Mouse (Mus musculus): ENCODE data around the gene Alpk1.

Alpk1 gene

DNA sequence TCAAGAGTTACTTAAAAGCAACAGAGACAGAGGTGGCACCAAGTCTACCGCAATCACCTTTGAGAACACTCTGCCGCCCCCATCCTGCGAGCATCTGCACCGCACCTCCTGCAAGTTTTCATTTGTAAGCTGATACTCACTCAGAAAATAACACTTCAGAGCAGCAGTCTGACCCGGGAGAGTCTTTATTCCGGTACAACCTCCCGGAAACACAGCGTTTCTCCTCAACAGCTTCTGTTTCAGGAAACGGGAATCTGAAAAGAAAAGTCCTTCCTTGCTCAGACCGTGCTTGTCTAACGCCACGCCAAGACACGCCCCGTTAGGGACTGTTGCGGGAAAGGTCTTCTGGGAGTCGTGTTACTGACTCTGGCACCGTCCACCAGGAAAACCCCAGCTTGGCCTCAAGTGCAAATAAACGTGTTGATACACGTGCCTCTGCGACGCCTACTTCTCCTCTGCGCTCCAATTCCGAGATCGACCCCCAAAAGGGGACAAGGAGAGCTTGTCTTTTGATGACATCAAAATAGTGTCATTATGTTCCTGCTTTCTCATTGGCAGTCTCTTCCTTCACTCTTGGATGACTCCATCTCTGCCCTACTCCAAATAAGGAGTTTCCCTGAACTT lies at the start of gene Alpk1:
Alpk1 (minus strand) TSS at position 507 of the 624 bp plus-strand sequence.
- DNase-seq (ENCODE audit: low spot score) = peak; percentile 46

DNA sequence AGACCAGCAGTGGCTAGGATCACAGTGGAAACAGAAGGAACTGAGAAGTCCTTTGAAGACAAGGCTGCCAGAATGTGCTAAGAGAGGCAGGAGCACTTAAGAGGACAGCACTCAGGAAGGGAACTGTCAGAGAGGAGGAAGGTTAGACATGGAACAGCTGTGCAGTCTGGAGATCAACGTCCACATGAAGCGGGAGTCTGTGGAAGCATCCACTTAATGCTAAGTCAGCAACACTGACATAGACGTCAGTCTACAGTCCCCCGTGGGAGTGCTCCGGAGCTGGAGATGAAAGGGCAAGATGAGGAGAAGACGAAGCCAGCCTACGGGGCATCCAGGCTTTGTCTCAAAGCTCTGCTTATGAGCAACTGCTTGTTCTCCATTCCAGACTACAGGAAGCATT lies 46.8 kb upstream of the Alpk1 start:
- DNase-seq (ENCODE audit: low spot score) = no peak

DNA sequence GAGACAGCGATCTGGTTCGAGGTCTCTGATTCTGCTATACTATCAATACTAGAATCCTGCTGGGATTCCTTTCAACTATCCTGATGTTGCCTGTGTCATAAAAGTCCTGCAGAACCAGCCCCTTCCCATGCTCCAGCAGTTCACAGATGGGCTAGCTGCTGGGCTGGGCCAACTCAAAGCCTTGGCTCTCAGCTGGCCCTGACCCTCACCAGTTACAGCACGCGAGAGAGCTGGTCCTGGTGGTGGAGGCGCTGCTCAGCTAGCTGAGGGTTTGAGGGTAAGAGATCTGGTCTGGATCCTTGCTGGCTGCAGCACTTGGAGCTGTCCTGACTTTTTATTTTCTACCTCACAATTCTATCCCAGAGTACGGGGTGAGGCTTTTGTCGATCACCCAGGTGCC lies 46.2 kb upstream of the Alpk1 start:
- DNase-seq (ENCODE audit: low spot score) = no peak

DNA sequence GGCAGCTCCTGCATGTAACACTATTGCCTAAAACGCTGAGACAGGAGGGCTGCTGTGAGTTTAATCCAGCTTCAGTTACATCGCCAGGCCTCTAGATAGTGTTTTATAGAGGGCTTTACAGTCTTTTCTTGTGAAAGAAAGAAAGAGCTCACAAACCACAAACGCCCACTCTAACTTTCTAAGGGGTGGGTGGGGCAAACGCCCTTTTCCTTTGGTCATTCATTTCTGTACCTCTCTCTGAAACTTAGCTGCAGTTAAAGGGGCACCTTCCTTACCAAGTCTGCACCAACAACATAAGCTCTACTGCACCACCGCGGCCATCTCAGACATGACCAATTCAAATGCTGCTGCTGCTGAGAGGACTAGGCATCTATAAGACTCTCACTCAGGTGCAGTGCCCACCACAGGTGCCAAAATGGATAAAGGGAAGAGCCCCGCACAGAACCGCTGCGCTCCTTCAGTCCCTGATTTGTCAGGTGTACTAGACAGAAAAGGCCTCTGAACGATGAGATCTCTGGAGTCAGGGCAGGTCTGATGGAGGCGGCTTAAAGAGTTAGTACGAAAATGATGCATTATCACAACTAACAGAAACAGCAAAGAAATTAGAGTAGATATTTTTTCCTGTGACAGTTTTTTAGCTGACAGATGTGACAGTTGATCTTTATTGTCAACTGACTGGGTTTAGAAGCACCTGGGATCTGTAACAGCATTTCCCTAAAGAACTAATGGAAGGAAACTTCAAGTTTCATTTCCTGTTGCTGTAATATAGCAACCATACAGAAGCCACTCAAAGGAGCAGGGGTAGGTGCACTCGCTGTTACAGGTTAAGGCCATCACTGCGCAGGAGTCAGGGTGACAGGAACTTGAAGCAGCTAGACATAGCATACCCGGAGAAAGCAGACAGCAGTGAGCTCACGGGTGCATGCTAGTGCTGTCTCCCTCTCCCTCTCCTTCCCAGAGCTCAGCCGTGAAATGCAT lies 43.8 kb upstream of the Alpk1 start:
- DNase-seq (ENCODE audit: low spot score) = no peak

DNA sequence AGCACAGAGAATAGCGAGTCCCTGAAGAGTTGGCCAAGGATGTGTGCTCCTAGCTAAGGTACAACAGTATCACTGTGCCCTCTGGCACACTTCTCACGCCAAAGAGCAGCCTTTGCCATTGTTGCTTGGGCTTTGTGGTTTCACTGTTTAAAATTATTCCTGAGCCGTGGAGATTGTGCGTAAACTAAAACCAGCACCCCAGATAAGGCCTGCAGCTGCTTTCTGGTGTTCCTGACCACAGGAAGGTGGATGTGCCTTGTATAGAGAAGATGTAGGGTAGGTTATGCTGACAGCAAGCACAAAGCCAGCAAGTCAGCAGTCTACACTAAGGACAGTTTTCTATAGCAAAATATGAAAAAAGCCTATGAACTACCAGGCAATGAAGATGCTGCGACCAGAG lies 40.9 kb upstream of the Alpk1 start:
- DNase-seq (ENCODE audit: low spot score) = no peak

DNA sequence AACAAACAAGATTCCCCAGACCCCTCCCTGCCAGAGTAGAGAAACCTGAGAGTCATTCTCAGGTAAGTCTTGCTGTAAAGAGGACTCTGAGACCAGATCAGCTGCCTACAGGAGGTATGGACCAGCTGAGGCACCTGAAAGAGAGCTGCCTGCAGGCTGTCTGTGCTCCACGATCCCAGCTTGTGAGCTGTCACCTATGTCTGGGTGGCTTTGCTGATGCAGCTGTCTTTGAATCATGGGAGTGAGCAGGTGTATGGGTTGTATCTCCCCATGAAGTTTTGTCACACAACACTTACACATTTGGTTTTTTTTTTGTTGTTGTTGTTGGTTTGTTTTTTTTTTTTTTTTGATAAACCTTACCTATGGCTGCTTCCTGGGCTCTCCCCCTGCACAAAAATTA lies 40.1 kb upstream of the Alpk1 start:
- DNase-seq (ENCODE audit: low spot score) = no peak

DNA sequence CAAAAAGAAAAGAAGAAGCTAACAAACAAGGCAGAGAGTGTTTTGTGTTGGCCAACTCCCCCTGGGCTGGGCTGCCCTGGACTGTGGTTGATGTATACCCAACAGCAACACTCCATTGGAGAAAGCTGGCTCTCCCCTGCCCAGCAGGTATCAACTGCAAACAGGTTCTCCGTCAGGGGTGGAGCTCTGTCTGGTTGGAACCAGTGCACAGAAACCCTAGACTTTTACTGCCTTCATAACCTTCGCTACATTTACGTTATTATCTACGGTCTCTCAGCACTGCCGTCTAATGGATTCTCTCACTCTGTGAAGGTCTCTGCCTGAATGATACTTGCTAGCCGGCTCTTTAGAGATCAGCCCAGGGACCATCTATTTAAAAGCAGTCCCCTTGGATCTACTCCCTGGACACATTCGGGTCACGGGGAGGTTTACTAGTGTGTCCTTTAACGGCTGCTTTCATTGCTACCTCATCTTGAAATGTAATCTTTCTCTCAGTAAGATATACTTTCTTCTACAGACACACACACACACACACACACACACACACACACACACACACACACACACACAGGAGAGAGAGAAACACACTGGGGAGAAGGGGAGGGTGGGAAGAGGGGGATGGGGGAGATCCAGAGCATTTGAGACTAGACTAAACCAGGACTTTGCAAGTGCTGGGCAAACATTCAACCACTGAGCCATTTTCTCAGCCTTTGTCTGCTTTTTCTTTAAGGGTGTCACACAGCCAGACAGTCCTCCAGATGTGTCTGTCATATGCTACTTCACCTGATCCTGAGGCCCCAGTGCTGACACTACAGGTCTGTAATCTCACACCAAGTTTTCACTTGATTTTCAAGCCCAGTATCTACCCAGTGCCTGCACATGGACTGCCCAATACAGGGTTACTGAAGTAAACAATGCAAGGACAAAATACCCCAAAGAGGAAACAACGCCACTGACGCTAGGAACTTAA lies 38.7 kb upstream of the Alpk1 start:
- DNase-seq (ENCODE audit: low spot score) = no peak

DNA sequence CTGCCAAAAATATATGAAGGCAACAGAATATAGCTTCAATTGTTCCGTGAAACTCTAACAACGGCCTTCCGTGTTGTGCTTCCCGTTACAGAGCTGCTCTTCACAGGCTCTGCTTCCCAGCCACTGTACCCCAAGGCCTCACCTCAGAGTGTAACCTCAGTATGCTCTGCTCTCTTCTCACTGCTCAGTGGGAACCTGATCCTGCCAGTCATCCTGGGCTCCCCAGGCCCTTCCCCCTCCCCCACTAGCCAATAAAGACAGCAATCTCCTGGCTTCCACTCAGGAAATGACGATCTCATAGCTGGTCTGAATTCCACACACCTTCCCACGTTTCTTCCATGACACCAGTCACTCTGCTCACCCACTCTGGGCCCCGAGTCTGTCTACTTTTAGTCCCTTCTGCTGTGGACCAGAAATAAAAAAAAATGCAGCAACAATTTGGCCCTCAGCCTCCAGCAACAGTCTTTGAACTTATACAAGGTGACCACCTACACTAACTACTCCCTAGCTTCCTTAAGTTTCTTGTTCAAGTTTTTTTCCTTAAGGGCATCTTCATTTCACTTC lies 36.9 kb upstream of the Alpk1 start:
- DNase-seq (ENCODE audit: low spot score) = no peak

DNA sequence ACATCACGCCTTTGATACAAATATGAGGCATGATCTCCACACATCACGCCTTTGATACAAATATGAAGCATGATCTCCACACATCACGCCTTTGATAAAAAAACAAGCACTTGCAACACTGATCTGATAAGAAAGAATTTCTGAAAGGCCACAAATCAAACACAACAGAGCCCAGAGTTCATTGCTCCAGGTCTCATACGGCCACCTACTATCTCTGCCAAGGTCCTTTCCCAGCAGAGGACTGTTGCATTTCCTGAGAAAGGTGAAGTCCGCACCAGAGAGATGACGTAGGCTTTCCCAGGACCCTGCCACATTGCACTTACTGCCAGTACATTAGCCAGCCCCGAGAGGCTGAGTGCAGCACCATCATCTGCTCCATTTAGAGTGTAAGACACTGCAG lies 28.8 kb upstream of the Alpk1 start:
- DNase-seq (ENCODE audit: low spot score) = no peak

DNA sequence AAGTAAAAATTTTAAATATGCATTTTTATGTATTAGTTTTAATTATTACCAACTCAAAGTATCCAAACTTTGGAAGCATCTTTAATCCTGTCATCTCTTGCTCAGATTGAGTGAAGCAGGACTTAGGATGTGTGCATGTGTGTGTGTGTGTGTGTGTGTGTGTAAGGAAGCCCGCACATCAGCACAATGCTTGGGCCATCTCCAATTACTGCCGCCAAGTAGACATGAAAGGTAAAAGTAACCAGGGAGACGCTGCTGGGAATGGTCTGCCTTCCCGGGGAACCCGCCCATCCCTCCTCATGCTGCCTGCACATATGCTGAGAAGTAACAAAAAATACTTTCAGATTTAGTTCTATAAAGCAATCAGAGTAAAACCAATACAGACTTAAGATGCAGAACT lies 27.5 kb upstream of the Alpk1 start:
- no peak for DNase-seq (ENCODE audit: low spot score)

DNA sequence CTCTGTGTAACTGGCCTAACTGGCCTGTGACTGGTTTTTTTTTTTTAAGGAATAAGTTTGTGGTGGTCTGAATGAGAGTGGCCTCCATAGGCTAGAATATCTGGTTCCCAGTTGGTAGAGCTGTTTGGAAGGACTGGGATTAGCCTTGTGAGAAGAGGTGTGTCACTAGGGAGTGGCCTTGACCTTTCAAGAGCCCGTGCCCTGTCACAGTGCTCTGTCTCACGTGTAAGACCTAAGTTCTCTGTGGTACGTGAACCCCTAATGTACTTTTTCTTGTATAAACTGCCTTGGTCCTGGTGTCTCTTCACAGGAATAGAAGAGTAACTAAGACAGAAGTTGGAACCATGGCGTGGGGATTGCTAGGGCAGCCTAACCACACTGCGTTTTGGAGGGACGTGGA lies 25.7 kb upstream of the Alpk1 start:
- DNase-seq (ENCODE audit: low spot score) = no peak

DNA sequence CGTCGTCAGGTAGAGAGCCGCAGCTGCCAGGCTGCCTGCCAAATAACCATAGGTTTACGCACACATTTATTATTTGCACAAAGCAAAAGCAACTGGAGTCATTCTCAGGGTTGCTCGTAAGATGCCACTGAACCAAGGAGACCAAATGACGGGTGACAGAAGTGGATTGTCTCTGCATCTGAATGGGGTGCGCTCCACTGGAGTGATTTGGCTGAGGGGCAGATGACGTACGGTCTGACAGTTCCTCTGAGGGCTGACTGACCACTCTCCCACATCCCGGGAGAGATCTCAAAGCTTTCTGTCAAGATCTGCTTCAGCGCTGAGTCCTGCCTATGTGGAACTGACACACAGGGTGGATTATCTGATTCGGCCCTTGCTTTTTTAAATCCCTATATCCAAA lies 24.7 kb upstream of the Alpk1 start:
- DNase-seq (ENCODE audit: low spot score) = no peak

DNA sequence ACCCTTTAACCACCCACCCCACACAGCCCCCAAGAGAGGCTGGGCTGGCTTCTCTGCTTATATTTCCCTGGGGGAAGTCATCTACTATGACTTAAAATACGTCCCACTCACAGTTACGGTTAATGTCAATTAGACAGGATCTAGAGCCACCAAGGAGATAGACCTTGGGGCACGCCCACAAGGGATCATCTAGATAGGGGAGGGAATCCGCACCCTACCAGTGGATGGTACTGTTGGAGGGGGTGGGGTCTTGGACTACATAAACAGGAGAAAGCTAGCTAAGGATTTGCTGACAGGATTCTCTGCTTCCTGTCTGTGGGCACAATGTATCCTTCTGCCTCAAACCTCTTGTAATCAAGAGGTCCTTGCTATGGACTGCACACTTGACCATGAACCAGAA lies 24.1 kb upstream of the Alpk1 start:
- DNase-seq (ENCODE audit: low spot score) = no peak

DNA sequence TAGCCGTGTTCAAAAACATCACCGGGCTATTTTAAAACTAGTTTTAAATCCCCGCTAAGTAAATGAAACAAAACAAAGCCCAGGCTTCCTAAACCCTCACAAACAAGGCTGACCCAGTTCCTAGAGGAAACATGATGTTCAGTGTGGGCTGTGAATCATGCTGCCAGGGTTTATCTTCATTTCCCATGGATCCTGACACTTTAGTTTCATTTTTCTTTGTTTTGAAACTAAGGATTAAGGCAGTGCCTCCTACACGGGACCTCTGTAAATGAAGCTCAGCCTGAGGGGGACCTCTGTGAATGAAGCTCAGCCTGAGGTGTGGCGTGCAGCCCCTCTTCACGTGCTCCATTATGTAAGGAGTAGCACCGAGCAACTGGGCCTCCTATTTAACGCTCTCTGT lies 22.5 kb upstream of the Alpk1 start:
- no peak for DNase-seq (ENCODE audit: low spot score)

DNA sequence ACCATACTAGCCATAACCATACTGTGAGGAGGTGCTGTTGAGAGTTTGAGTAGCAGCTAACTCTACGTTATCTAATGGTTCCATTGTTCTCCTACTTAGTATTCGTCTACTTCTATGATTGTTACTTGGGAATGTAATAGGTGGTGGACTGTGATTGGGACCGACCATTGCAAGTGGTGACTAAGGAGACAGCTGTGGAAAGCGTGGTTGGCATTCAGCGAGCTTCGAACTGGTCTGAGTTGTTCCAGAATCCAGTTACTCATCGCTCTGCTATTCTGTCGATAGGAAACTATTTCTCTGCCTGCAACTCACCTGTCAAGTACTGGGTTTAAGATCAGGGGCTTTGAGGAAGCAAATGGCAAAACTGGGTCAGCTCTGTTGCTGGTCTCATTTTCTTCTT lies 20.8 kb upstream of the Alpk1 start:
- DNase-seq (ENCODE audit: low spot score) = no peak

DNA sequence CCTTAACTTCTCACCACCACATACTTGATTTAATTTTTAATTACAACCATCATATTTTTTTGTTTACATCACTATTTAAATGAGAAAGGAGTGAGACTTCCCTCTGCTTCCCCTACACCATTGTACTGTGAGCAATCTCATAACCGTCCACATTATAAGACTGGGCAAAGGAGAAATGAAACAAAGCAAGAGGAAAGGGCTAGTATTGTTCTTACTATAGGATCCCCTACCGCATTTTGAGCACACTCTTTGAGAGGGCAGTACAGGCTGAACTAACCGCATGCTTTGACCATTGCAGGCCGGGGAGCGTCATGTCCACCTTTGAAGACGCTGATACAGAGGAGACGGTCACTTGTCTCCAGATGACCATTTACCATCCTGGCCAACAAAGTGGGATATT lies 15.9 kb upstream of the Alpk1 start:
- DNase-seq (ENCODE audit: low spot score) = no peak

DNA sequence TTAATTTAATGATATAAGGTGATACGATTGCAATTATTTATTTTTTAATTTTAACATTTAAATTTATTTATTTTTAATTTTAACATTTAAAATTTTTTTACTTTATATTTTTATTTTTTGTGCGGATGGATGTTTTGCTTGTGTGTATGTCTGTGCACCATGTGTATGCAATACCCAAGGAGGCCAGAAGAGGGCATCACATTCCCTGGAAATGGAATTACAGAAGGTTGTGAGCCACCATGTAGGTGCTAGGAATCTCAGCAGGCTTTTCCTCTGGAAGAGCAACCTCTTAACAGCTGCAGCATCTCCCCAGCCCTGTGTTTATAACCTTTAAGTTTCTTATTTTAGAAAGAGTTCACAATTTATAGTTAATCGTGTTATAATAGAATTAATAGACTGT lies 15.4 kb upstream of the Alpk1 start:
- no peak for DNase-seq (ENCODE audit: low spot score)

DNA sequence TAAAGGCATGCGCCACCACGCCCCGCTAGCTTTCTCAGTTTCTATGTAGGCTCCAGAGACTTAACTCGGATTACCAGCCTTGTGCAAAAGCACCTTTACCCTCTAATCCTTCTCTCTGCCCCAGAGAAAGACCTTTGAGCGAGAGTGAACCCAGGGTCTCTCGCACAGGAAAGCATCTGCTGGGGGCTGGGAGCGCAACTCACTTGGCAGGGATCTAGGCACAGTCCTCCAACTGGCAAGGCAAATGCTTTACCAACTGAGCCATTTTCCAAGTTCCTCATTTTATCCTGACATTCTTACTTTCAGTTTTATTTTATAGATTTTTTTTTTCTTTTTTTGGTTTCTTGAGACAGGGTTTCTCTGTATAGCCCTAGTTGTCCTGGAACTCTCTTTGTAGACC lies 12.7 kb upstream of the Alpk1 start:
- DNase-seq (ENCODE audit: low spot score) = no peak

DNA sequence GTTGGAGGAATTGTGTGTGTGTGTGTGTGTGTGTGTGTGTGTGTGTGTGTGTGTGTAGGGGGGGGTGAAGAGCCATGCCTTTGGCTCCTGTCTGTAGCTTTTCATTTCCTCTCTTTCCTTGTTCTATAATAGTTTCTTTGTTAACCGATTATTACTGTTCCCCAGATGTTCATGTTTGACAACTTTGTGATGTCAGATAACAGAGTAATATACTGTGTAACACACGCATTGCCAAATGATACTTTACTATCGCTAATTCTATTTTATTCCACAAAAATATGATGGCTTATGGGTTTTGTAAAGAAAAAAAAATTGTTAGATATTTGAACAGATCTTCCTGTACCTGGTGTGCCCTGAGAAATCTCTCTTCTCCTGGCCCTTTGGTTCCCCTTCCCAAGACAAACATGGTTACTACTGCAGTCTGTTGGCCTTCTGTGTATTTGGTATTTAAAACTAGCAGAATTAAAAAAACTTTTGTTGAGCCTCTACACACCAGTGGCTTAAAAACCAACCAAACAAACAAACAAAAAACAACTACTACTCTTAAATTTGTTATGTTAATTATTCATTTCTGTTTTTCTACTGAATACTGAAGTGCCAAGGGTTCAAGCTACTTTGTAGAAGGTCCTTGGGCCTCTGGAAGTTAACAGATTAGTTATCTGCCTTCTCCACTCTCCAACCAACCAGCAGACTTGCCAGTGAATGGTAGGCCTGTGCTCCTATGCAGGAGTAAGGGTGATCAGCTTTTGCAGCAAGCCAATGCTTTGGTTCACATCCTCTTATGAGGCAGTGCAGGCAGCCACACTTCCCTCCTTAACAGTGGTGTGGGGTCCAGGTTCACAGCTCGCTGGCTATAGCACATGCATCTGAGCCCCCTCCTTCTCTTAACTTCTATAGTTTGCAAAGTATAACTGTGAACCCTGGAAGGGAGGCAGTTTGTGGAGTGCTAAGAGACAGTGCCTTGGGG lies 11.6 kb upstream of the Alpk1 start:
- DNase-seq (ENCODE audit: low spot score) = no peak

DNA sequence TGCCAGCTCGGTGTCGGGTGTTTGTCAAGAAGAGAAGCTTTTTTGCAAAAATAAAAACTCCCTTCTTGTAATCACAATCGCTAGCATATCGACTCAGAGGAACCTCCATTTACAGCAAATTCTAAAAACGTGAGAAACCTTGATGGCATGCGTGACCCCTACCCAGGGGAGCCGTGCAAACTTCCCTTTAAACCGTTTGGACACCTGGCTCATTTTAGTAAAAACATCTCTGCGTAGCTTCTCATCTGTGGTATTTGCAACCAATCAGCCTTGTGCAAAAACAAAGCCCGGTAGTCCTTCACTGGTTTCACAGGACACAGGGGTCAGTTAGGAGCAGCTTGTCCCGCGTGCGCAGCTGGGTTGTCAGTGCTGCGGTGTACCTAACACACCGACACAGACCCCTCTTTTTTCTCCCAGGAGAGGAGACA lies 10.7 kb upstream of the Alpk1 start:
- DNase-seq (ENCODE audit: low spot score) = no peak

Data from ovary, postnatal 14 days (tissue).